Mouse (Mus musculus) liver, embryonic 18 days (tissue): ENCODE data around the gene Gpr6. TPM values are rescaled to one million over a fixed set of nuclear protein-coding genes. Genes with fewer than 3 reads are reported as not detected.

Experiments used
- polyA plus RNA-seq: library from polyadenylated mRNA; depleted of rRNA; stranded (reverse); fragments of >200 nt; gene quantifications from 2 replicates; pipeline ENCODE4 v1.2.3, GENCODE M21; 2012; rRNA removed

Gpr6 gene
- not detected in 2 replicates for polyA plus RNA-seq

DNA sequence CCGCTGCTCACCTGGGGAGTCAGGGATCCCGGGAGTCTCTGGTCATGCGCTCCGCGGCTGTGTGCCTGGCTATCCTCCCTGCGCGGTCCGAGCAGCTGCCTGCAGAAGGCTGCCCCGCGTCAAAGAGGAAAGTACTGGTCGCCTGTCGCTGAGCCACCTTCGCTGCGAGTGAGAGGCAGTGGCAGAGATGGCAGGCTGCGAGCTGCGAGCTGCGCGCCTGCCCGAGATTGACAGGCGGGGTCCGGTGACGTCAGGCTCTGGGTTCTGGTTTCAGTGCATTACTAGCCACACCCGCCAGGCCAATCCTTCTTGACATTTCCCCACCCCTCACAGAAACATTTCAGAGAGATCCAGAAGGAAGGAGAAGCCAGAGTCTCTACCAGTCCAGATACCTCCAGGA is at the start of gene Gpr6:
Gene Gpr6 (minus strand): TSS at position 170 of the 400 bp plus-strand sequence.

Other genes with a start within 250 kb of the Gpr6 start
- 8.1 and 9.5 TPM in 2 replicates for gene Cdc40, start 189.0 kb downstream of the Gpr6 start, polyA plus RNA-seq
- gene Wasf1, start 188.8 kb downstream of the Gpr6 start, polyA plus RNA-seq = 0.26 and 0.37 TPM in 2 replicates
- gene Fig4, start 231.0 kb upstream of the Gpr6 start, polyA plus RNA-seq = 3.8 and 4.2 TPM in 2 replicates
- not detected in 2 replicates for gene Ak9, start 231.7 kb upstream of the Gpr6 start, polyA plus RNA-seq